Mouse (Mus musculus): ENCODE measurements at regions not wholly inside any gene's neighbourhood (a gene's known extent, or its start where the extent isn't known, plus 50 kb on each side); places are given as distances from the start of the nearest gene placed in this dataset.

GRCm38 (mm10) chr17:87867611-87868010 lies 53.2 kb upstream of the Rpl36-ps4 start:
- no peak for DNase-seq (ENCODE audit: low read depth, low spot score)

GRCm38 (mm10) chr17:87866719-87867318 lies 54.0 kb upstream of the Rpl36-ps4 start:
- DNase-seq (ENCODE audit: low read depth, low spot score): no peak

- no peak for DNase-seq (ENCODE audit: low read depth, low spot score)
These were observed 54.6 kb upstream of the Rpl36-ps4 start for GRCm38 (mm10) chr17:87866165-87866564.

GRCm38 (mm10) chr17:87865439-87865838 lies 55.3 kb upstream of the Rpl36-ps4 start:
- no peak for DNase-seq (ENCODE audit: low read depth, low spot score)

- no peak for DNase-seq (ENCODE audit: low read depth, low spot score)
These were observed 55.9 kb upstream of the Rpl36-ps4 start for GRCm38 (mm10) chr17:87864842-87865241.

- DNase-seq (ENCODE audit: low read depth, low spot score): peak; percentile 26
These were observed 59.2 kb upstream of the Rpl36-ps4 start for GRCm38 (mm10) chr17:87861587-87861986.

- DNase-seq (ENCODE audit: low read depth, low spot score): no peak
These were observed 53.7 kb upstream of the Kcnk12 start for GRCm38 (mm10) chr17:87851456-87851855.

GRCm38 (mm10) chr17:87849897-87850296 lies 52.1 kb upstream of the Kcnk12 start:
- DNase-seq (ENCODE audit: low read depth, low spot score): no peak

- DNase-seq (ENCODE audit: low read depth, low spot score): no peak
These were observed 51.6 kb upstream of the Kcnk12 start for GRCm38 (mm10) chr17:87849421-87849820.

GRCm38 (mm10) chr17:87848964-87849363 lies 51.2 kb upstream of the Kcnk12 start:
- DNase-seq (ENCODE audit: low read depth, low spot score): no peak

Measured in ES-CJ7 (cell line).